Mouse (Mus musculus) hindbrain, embryonic 10.5 days (tissue): ENCODE data around the gene Kank1. TPM values are rescaled to one million over a fixed set of nuclear protein-coding genes. Genes with fewer than 3 reads are reported as not detected.

Experiments
- DNase-seq: peaks from one replicate; pipeline ENCODE4 v3.0.0-alpha.2; 2017; ENCODE audit warnings: low spot score
- H3K27ac ChIP-seq: fragments of 300-500 bp; sonication (generic); 2 replicates; pipeline ENCODE4 v1.5.1; 2016; ENCODE audit warnings: mild to moderate bottlenecking, moderate library complexity
- H3K27me3 ChIP-seq: fragments of 300-500 bp; sonication (generic); 2 replicates; pipeline ENCODE4 v1.6.1; 2016; ENCODE audit warnings: mild to moderate bottlenecking; ENCODE audit not compliant: poor library complexity, insufficient read depth, severe bottlenecking
- H3K36me3 ChIP-seq: fragments of 300-500 bp; sonication (generic); 2 replicates; pipeline ENCODE4 v1.6.1; 2016; ENCODE audit warnings: mild to moderate bottlenecking, moderate library complexity
- H3K4me1 ChIP-seq: fragments of 300-500 bp; sonication (generic); replicated peaks from 2 replicates; pipeline ENCODE4 v1.6.1; 2016; ENCODE audit warnings: mild to moderate bottlenecking
- H3K4me3 ChIP-seq: fragments of 300-500 bp; sonication (generic); 2 replicates; pipeline ENCODE4 v1.5.1; 2016; ENCODE audit warnings: mild to moderate bottlenecking, moderate library complexity
- H3K9me3 ChIP-seq: fragments of 300-500 bp; sonication (generic); 2 replicates; pipeline ENCODE4 v1.6.1; 2016; ENCODE audit warnings: mild to moderate bottlenecking, moderate library complexity
- WGBS: fragments of 180-500 bp; shearing (Covaris S2); methylation state at CpG from one replicate; pipeline ENCODE4 v1.1.7; 2016; 5-methylcytosine and 5-hydroxymethylcytosine counted together
- polyA plus RNA-seq: library from polyadenylated mRNA; unstranded; fragments of >200 nt; fragmentation: Nextera tagmentation; extraction: Ambion mirVana; gene quantifications from 2 replicates; pipeline ENCODE4 v1.2.1, GENCODE M21; 2016

Gene Kank1
- polyA plus RNA-seq, 1 experiment from 2014 or later: 18.4 TPM

DNA sequence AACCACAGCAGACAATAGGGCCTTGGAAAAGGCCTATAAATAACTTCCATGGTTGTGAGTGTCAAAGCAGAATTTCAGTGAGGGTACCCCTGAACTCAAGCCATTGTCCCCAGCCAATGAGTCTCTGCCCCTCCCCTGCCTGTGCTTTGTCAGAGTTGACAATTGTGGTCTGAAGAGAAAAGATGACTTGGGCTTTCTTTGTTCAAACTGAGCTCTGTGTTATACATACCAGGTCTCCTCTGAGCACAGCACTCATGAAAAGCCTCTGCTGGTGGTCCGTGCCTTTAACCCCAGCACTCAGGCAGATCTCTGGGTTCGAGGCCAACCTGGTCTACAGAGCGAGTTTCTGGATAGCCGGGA is 5.8 kb upstream of the Kank1 start:
- 51% methylated on average over 4 of the region's 4 CpGs for WGBS
- peak; percentile 45 for DNase-seq

DNA sequence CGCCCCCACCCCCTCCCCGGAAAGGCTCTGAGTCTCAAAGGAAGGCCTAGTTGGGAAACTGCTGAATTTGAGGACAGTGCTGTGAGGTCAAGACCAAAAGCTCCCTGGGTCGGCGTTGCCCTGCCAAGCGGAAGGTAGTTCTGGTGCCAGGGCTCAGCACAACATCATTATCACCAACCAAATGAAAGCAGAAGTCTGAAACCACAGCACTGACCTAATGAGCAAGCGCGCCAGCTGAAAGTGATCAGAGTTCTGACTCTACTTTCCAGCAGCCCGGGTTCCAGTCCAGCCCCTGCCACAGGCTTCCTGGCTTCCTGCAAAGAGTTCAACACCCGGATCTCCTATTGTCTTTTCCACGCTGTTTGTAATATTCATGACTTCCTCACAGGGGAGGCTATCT is 4.7 kb upstream of the Kank1 start:
- WGBS: 64% methylated on average over 10 of the region's 10 CpGs
- Histone ChIP-seq H3K27me3 (peaks cover 26% of the 10 kb centered on the region), H3K9me3 (no peaks in the 10 kb centered on the region), H3K4me3 (no peak overlapping the region), H3K27ac (peak overlapping the region; percentile 35; the same call in 1 of the 2 replicates), H3K36me3 (no peaks in the 10 kb centered on the region), H3K4me1 (peaks cover 19% of the 10 kb centered on the region)
- DNase-seq: no peak

More for the DNA sequence above, 5.8 kb upstream of the Kank1 start:
- H3K9me3 ChIP-seq: no peaks in the 10 kb centered on the region
- H3K4me3 ChIP-seq: no peak overlapping the region
- peaks cover 14% of the 10 kb centered on the region for H3K4me1 ChIP-seq
- H3K36me3 ChIP-seq: no peaks in the 10 kb centered on the region
- H3K27me3 ChIP-seq: peaks cover 20% of the 10 kb centered on the region
- H3K27ac ChIP-seq: no peak overlapping the region; the same call in 1 of the 2 replicates

DNA sequence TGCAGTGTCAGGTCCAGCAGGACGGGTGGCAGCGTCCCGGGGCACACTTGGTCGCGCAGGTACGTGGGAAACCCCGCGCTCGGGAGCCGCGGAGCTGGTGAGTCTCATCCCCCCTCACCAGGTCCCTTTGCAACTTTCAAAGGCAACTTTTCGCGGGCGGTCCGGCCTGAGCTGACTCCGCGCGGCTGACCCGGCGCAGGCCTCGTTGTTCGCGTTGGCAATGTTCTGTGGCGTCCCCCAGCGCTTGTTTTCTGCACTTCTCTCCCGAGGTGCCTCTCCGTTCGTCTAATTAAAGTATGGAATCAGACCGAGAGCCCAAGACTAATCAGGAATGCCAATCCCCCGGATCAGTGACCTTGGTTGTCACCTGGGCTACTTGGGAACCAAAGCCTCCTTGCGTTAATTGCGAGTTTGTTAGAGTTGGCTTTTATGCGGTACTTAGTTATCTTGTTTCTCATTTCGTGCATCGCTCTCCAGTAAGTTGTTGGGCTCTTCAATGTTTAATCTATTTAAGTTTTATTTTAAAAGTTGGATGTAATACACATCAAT is 791 bp downstream of the Kank1 start:
- peak overlapping the region; percentile 92 for H3K27ac ChIP-seq
- H3K9me3 ChIP-seq: no peaks in the 10 kb centered on the region
- under 1% methylated on average over 35 of the region's 35 CpGs for WGBS
- peaks cover 40% of the 10 kb centered on the region for H3K4me1 ChIP-seq
- peaks cover 35% of the 10 kb centered on the region for H3K27me3 ChIP-seq
- H3K36me3 ChIP-seq: no peaks in the 10 kb centered on the region
- DNase-seq: peak; percentile 77
- peak overlapping the region; percentile 84 for H3K4me3 ChIP-seq

DNA sequence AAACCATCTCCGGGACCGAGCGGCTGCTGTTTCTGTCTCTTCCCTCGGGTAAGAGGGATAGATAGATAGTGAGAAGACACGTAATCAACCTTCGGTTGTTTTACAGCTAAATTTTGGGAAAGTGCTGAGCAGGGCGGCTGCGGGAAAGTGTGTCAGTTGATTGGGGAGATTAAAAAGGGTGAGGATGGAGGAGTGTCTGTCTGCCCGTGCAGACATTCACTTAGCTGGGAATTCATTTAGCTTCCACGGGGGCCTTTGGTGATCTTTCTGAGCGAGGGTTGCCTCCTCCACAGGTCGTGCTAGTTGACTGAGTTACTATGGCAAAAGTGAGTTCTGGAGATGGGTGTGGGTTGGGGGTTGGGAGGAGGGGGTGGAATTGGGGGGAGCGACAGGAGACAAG is 1.3 kb downstream of the Kank1 start:
- WGBS: 5% methylated on average over 13 of the region's 13 CpGs
- H3K4me1 ChIP-seq: peaks cover 41% of the 10 kb centered on the region
- no peak overlapping the region; the same call in 1 of the 2 replicates for H3K27ac ChIP-seq
- H3K36me3 ChIP-seq: no peaks in the 10 kb centered on the region
- peak overlapping the region; percentile 84 for H3K4me3 ChIP-seq
- no peak for DNase-seq
- H3K27me3 ChIP-seq: peaks cover 35% of the 10 kb centered on the region
- no peaks in the 10 kb centered on the region for H3K9me3 ChIP-seq

- Histone ChIP-seq H3K9me3 (no peaks in the 10 kb centered on the region), H3K4me3 (no peak overlapping the region), H3K36me3 (no peaks in the 10 kb centered on the region), H3K27me3 (no peaks in the 10 kb centered on the region), H3K27ac (no peak overlapping the region), H3K4me1 (peaks cover 17% of the 10 kb centered on the region)
- no peak for DNase-seq
- WGBS: 85% methylated on average over 4 of the region's 4 CpGs
Observed at GRCm38 (mm10) chr19:25243566-25243965, 6.8 kb downstream of the Kank1 start.

DNA sequence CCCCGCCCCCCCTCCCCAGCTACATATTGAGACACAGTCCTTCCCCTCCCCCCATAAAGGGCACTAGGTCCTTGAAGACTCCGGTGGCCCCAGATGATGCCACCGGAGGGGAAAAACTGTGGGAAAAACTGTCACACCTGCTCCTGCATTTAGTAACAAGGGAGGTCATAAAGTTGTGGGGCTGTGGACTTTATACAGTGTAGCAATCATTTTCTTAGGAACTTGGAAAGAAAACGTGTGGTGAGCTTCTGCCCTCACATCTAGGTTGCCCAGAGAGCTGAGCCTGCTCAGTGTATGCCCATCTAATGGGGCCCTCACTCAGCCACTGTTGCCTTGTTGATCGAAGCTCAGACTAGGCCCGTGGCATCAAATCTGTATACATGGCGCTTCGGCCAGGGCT is 9.3 kb downstream of the Kank1 start:
- Histone ChIP-seq H3K4me3 (no peak overlapping the region), H3K27ac (no peak overlapping the region), H3K36me3 (no peaks in the 10 kb centered on the region), H3K4me1 (peaks cover 21% of the 10 kb centered on the region), H3K9me3 (no peaks in the 10 kb centered on the region), H3K27me3 (no peaks in the 10 kb centered on the region)
- DNase-seq: no peak
- 94% methylated on average over 8 of the region's 8 CpGs for WGBS

DNA sequence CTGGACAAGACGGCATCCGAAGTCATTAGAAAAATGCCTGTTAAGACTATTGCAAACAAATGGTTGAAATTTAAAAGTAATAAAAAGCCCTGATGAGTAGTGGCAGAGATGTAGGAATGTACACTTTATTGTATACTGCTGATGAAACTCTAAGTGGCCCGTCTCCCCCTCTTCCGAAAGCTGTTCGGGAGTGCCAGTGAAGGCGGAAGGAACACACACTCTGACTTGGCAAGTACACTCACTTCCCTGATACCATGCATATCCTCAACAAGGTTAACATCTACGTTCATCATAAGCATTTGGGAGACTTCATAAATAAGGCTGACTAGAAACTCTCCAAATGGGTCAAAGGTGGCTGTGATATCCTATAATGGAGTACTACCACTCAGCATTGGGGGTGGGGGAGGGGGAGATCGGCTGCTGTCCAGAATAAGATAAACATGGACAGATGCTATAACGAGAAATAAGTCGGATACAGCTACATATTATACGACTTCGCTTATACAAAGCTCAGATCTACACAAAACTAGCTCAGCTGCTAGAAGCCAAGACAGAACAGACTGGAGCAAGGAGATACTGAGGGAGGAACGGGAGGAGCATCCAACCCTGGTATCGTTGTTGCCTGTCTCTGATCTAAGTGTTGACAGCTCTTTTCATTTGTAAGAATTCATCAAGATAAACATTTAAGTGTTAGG is 11.2 kb downstream of the Kank1 start:
- no peaks in the 10 kb centered on the region for H3K27me3 ChIP-seq
- peaks cover 14% of the 10 kb centered on the region for H3K4me1 ChIP-seq
- H3K27ac ChIP-seq: no peak overlapping the region
- no peak overlapping the region for H3K4me3 ChIP-seq
- no peaks in the 10 kb centered on the region for H3K36me3 ChIP-seq
- 90% methylated on average over 14 of the region's 14 CpGs for WGBS
- DNase-seq: no peak
- H3K9me3 ChIP-seq: no peaks in the 10 kb centered on the region

- DNase-seq: no peak
- 50% methylated on average over 13 of the region's 13 CpGs for WGBS
- Histone ChIP-seq H3K36me3 (no peaks in the 10 kb centered on the region), H3K4me3 (no peak overlapping the region), H3K27me3 (no peaks in the 10 kb centered on the region), H3K4me1 (peaks cover 14% of the 10 kb centered on the region), H3K27ac (no peak overlapping the region), H3K9me3 (no peaks in the 10 kb centered on the region)
Observed at GRCm38 (mm10) chr19:25249230-25249629, 12.5 kb downstream of the Kank1 start.

GRCm38 (mm10) chr19:25251610-25252140 is 14.9 kb downstream of the Kank1 start:
- DNase-seq: no peak
- no peaks in the 10 kb centered on the region for H3K27me3 ChIP-seq
- no peak overlapping the region for H3K4me3 ChIP-seq
- no peaks in the 10 kb centered on the region for H3K9me3 ChIP-seq
- H3K36me3 ChIP-seq: no peaks in the 10 kb centered on the region
- 82% methylated on average over 3 of the region's 3 CpGs for WGBS
- H3K4me1 ChIP-seq: peaks cover 14% of the 10 kb centered on the region
- no peak overlapping the region for H3K27ac ChIP-seq

DNA sequence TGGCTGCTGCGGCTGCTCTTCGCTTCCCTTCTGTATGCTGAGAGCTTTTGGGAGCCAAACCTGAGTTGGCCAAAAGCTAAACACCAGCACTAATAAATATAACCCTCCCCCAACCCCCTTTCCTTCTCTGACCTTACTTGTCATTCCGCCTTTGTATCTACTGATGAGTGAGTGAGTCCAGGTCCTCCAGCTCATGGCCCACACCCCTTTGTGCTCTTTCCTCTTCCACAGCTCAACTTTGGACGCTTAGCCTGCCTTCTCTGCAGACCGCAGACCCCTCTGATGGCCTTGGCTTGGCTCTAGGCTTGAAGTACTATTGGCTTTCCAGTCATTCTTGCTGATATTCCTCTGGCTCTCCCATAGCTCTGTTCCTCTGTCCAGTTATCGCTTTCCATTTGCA is 16.4 kb downstream of the Kank1 start:
- WGBS: 93% methylated on average over 6 of the region's 6 CpGs
- H3K4me1 ChIP-seq: peaks cover 14% of the 10 kb centered on the region
- DNase-seq: no peak

GRCm38 (mm10) chr19:25253628-25254027 is 16.9 kb downstream of the Kank1 start:
- Histone ChIP-seq H3K4me1 (peaks cover 13% of the 10 kb centered on the region), H3K4me3 (no peak overlapping the region), H3K27ac (no peak overlapping the region)

More for the DNA sequence above, 16.4 kb downstream of the Kank1 start:
- H3K4me3 ChIP-seq: no peak overlapping the region
- no peaks in the 10 kb centered on the region for H3K27me3 ChIP-seq
- H3K36me3 ChIP-seq: no peaks in the 10 kb centered on the region
- no peaks in the 10 kb centered on the region for H3K9me3 ChIP-seq
- H3K27ac ChIP-seq: no peak overlapping the region

DNA sequence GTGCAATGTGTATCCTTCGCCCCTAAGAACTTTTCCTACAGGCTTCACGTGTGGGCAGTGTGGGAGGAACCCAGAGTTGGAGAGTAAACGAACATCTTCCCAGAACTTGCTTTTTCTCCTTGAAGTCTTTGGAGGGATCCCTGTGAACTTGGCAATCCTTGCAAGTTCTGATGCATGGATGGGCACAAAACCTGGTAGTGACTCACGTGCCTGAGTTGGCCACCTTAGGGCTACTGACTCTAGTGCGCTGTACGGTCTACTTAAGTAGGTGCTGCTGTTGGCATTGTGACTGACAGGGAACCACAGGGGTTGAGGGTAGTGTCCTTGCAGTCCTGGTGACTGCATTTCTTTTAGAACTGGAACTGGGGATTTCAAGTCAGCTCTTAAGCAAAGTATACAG is 21.5 kb downstream of the Kank1 start:
- DNase-seq: no peak
- Histone ChIP-seq H3K4me3 (no peak overlapping the region), H3K36me3 (peaks cover 6% of the 10 kb centered on the region), H3K27ac (no peak overlapping the region), H3K27me3 (no peaks in the 10 kb centered on the region), H3K4me1 (no peaks in the 10 kb centered on the region), H3K9me3 (peaks cover 3% of the 10 kb centered on the region; the same call in 1 of the 2 replicates)
- WGBS: 87% methylated on average over 6 of the region's 6 CpGs

More at GRCm38 (mm10) chr19:25253628-25254027, 16.9 kb downstream of the Kank1 start:
- no peak for DNase-seq
- Histone ChIP-seq H3K36me3 (no peaks in the 10 kb centered on the region), H3K27me3 (no peaks in the 10 kb centered on the region), H3K9me3 (no peaks in the 10 kb centered on the region)
- 88% methylated on average over 3 of the region's 3 CpGs for WGBS

DNA sequence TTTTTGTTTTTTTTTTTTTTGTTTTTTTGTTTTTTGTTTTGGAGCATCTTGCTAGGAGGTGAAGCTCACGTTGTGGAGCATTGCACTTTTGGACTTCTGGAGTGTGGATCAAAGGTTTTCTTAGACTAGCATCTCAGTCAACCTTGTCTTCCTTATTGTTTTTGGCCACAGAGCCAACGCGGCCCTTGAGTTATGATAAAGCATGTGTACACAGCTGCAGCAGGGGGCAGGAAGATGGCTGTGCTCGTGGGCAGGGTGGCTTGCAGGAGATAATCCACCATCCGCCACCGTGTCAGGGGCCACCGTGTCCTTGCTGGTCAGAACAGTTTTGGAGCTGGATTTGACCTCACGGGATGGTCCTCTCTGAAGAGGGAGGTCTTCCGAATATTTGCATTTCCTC is 29.4 kb downstream of the Kank1 start:
- Histone ChIP-seq H3K27me3 (no peaks in the 10 kb centered on the region), H3K36me3 (peaks cover 10% of the 10 kb centered on the region), H3K4me3 (no peak overlapping the region), H3K9me3 (peaks cover 6% of the 10 kb centered on the region; the same call in 1 of the 2 replicates), H3K27ac (no peak overlapping the region), H3K4me1 (peaks cover 24% of the 10 kb centered on the region)
- DNase-seq: no peak
- 42% methylated on average over 9 of the region's 9 CpGs for WGBS
